Mouse (Mus musculus) intestine, postnatal 0 days (tissue): ENCODE data around the gene Hint2. TPM values are rescaled to one million over a fixed set of nuclear protein-coding genes. Genes with fewer than 3 reads are reported as not detected.

Experiments
- ATAC-seq: fragments of 200-750 bp; cut with Nextera tagmentation; 2 replicates; pipeline ENCODE4 v1.8.0; 2017; ENCODE audit warnings: mild to moderate bottlenecking, moderate TSS enrichment, moderate library complexity
- H3K27ac ChIP-seq: fragments of 300-500 bp; sonication (generic); 2 replicates; pipeline ENCODE4 v1.5.1; 2014; ENCODE audit warnings: mild to moderate bottlenecking, low read depth, low read length, moderate library complexity
- H3K27me3 ChIP-seq: fragments of 300-500 bp; sonication (generic); replicated peaks from 2 replicates; pipeline ENCODE4 v1.6.1; 2014; ENCODE audit warnings: low read length, mixed read lengths; ENCODE audit not compliant: control insufficient read depth, insufficient read depth
- H3K36me3 ChIP-seq: fragments of 300-500 bp; sonication (generic); 2 replicates; pipeline ENCODE4 v1.6.1; 2014; ENCODE audit warnings: mild to moderate bottlenecking, moderate library complexity; ENCODE audit not compliant: control insufficient read depth, insufficient read depth
- H3K4me1 ChIP-seq: fragments of 300-500 bp; sonication (generic); replicated peaks from 2 replicates; pipeline ENCODE4 v1.6.1; 2014; ENCODE audit warnings: antibody characterized with exemption, low read length, mixed read lengths; ENCODE audit not compliant: control insufficient read depth, insufficient read depth
- H3K4me2 ChIP-seq: fragments of 300-500 bp; sonication (generic); replicated peaks from 2 replicates; pipeline ENCODE4 v1.6.1; 2014; ENCODE audit warnings: low read depth, mild to moderate bottlenecking, moderate library complexity
- H3K4me3 ChIP-seq: fragments of 300-500 bp; sonication (generic); 2 replicates; pipeline ENCODE4 v1.5.1; 2014; ENCODE audit warnings: low read depth, low read length
- H3K9ac ChIP-seq: fragments of 300-500 bp; sonication (generic); 2 replicates; pipeline ENCODE4 v1.6.1; 2014; ENCODE audit warnings: mild to moderate bottlenecking, low read depth, low read length
- H3K9me3 ChIP-seq: fragments of 300-500 bp; sonication (generic); 2 replicates; pipeline ENCODE4 v1.6.1; 2016; ENCODE audit warnings: mixed run types; ENCODE audit not compliant: control insufficient read depth
- CTCF ChIP-seq: sonication (generic); IDR thresholded peaks from 2 replicates; pipeline ENCODE4 v1.5.1; 2016; ENCODE audit warnings: low read depth, mild to moderate bottlenecking, control low read depth, antibody characterized with exemption, moderate library complexity
- WGBS: fragments of 180-500 bp; shearing (Covaris S2); extraction: QIAGEN DNeasy Blood & Tissue Kit; methylation state at CpG from one replicate; pipeline ENCODE4 v1.1.7; 2014; 5-methylcytosine and 5-hydroxymethylcytosine counted together
- polyA plus RNA-seq: library from polyadenylated mRNA; unstranded; fragments of >200 nt; fragmentation: Nextera tagmentation; extraction: Ambion mirVana; gene quantifications from 2 replicates; pipeline ENCODE4 v1.2.1, GENCODE M21; 2015

Hint2 gene
- polyA plus RNA-seq, 1 experiment from 2014 or later, result 270 TPM

DNA sequence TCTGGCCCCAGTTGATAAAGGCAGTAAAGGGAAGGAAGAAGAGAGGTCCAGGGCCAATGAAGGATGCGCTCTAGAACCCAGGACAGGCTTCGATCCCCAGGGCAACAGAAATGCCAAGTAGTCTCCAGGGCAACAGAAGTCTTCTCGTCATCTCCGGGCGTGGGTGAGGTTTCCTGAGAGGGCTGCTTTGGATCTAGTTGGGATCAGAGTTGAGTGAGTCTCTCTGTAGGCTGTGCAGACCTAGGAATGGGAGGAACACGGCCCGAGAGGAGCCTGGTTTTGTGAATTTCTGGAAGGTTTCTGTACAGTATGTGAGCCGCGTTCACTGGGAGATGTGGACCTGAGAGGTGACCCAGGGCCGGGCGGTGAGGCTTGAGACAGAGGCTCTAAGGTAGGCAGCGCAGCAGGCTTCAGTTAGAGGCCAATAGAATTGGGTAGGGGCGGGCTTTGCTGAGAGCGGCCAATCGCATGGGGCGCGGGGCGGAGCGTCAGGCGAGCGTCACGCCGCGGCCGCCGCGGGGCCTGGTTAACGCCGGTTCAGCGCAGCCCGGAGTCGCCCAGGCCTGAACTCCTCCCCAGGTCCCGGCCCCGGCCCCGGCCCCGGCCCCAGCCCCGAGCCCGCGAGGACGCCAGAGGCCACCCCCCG is 12.6 kb upstream of the Hint2 start, which contains the start of the genes Tmem8b and Fam221b:
TSS of gene Tmem8b (plus strand) at position 190 of the 646 bp plus-strand sequence.
TSS of gene Fam221b (minus strand) at position 364 of the 646 bp plus-strand sequence.
- H3K27ac ChIP-seq, result 0 out of 2 replicates have a peak within 1 kb of the TSS, but pooled peaks have one; percentile 5
- 1% methylated on average over 40 of the region's 41 CpGs for WGBS

DNA sequence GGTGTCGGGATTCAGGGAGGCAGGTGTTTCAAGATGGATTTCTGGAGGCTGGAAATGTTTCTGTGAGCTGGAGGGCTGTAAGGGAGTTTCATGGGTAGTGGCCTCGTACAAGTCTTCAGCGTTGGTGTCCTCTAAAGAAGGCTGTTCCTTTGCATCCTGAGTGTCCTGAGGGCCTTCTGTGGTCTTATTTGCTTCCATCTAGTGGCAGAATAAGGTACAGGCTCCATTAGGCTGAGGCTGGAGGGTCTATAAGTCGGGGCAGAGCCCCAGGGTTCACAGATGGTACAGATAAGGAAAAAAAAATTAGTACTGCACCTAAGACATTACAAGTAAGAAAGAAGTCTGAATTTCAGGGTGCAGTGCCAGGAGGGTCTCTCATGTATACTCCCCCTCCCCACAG is 10.1 kb upstream of the Hint2 start:
- WGBS, result 16% methylated on average over 4 of the region's 4 CpGs
- no peak overlapping the region for H3K9ac ChIP-seq
- peaks cover 5% of the 10 kb centered on the region; the same call in 1 of the 2 replicates for H3K4me1 ChIP-seq
- H3K27ac ChIP-seq, result no peak overlapping the region
- H3K27me3 ChIP-seq, result peaks cover 25% of the 10 kb centered on the region
- ATAC-seq, result no peak
- peak; percentile 72 for TF ChIP-seq CTCF
- no peak overlapping the region for H3K4me2 ChIP-seq
- no peaks in the 10 kb centered on the region for H3K36me3 ChIP-seq
- H3K9me3 ChIP-seq, result no peaks in the 10 kb centered on the region
- H3K4me3 ChIP-seq, result no peak overlapping the region

More for the DNA sequence above, 12.6 kb upstream of the Hint2 start, which contains the start of the genes Tmem8b and Fam221b:
- Histone ChIP-seq H3K4me3 (peak within 1 kb of the TSS; percentile 72), H3K4me2 (peak within 1 kb of the TSS; percentile 94), H3K4me1 (peaks cover 5% of the 10 kb centered on the region; the same call in 1 of the 2 replicates), H3K9ac (peak within 1 kb of the TSS; percentile 67), H3K36me3 (no peaks in the 10 kb centered on the region), H3K9me3 (no peaks in the 10 kb centered on the region), H3K27me3 (peaks cover 7% of the 10 kb centered on the region; the same call in 1 of the 2 replicates)
- ATAC-seq, result peak; percentile 90
- no peak for TF ChIP-seq CTCF

DNA sequence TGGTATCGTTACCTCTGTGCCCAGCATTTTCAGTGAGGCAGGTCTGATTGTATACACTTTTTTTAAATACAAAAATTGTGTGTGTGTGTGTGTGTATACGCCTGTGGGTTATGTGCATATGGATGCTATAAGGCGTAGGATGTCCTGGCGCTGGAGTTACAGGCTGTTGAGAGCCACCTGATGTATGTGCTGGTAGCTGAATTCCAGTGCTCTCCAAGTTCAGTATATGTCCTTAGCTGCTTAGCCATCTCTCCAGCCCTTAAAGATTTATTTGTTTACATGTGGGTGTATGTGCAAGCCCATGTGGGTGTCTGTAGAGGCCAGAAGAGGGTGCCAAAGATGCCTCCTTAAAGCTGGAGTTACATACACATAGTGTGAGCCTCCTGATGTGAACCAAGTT is 880 bp upstream of the Hint2 start:
- Histone ChIP-seq H3K4me1 (no peaks in the 10 kb centered on the region), H3K4me3 (no peak overlapping the region; the same call in 1 of the 2 replicates), H3K9ac (no peak overlapping the region), H3K36me3 (no peaks in the 10 kb centered on the region), H3K9me3 (no peaks in the 10 kb centered on the region), H3K4me2 (peak overlapping the region; percentile 86; the same call in 1 of the 2 replicates), H3K27me3 (peaks cover 8% of the 10 kb centered on the region; the same call in 1 of the 2 replicates), H3K27ac (no peak overlapping the region)
- peak; percentile 32; the same call in 1 of the 2 replicates for TF ChIP-seq CTCF
- ATAC-seq, result no peak
- WGBS, result 66% methylated on average over 4 of the region's 4 CpGs

DNA sequence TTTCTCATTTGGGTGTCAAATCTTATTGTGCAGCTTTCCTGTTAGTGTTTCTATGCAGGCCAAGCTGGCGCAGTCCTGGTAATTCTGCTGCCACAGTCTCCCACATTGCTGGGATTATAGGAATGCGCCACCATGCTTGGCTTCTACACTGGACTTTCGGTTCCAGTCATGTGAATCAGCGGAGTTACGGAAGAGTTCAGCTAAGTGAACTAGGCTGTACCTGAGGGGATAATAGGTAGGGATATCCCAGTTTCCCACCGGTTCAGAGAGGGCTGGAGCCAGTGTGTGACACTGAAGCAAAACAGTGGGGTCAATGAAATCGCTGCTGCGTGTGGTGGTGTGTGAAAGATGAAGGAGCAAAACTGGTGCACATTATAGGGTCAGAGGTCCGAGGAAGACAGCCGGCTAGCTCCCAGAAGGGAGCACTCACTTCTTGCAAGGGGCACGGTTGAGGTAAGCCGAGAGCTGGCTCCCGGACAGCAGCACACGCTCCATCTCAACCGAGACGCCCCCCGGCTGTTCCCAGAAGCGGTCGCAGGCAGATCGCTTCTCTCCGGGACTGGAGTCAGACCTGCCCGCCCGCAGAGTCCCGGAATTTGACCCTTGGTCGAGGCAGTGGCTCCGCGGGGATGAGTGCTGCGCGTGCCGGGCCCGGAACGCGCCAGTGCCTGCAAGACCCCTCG is 469 bp downstream of the Hint2 start:
- H3K4me2 ChIP-seq, result peak overlapping the region; percentile 86
- ATAC-seq, result peak; percentile 59
- H3K27me3 ChIP-seq, result no peaks in the 10 kb centered on the region
- peak; percentile 4; the same call in 1 of the 2 replicates for TF ChIP-seq CTCF
- H3K9me3 ChIP-seq, result no peaks in the 10 kb centered on the region
- H3K9ac ChIP-seq, result peak overlapping the region; percentile 89
- H3K4me3 ChIP-seq, result peak overlapping the region; percentile 89
- H3K27ac ChIP-seq, result peak overlapping the region; percentile 92
- no peaks in the 10 kb centered on the region for H3K4me1 ChIP-seq
- no peaks in the 10 kb centered on the region for H3K36me3 ChIP-seq
- 3% methylated on average over 34 of the region's 34 CpGs for WGBS

DNA sequence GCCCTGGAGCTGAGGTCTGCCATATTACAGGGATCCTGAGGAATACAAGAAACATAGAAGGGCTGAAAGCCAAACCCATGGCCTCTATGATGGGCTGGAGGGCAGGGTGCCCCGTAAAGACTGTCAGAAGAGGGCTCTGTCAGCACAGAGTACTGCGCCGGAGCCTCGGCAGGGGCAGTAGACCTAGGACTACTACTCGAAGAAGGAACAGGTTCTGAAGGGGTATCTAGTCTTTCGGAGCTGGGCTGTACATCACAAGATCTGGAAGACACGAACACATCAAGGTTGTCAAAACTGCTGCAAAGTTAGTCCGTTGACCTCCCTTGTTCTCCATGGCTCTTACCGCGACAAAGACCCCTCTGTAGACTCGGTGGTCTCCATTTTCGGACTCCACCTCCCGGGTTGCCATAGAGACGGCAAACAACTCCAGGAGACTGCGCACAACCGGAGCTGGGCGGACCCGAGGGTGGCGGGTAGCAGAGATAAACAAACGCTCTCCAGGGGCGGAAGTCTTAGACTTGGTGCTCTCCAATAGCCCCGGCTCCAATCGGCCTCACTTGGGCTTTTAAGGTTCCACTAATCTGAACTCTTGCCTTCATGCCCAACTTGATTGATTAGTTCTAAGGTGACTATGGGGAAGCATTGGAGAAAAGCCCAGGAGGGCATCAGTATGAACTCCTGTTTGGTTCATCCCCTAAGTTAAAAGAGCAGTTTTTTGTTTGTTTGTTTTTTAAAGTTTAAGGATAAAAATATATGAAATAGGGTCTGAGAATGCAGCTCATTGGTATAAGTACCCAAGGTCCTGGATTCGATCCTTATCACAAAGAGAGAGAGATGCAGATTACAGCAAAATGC is 2.9 kb downstream of the Hint2 start, which contains the start of gene Spag8:
TSS of gene Spag8 (minus strand) at position 434 of the 855 bp plus-strand sequence.
- no peak for ATAC-seq
- peak; percentile 11; the same call in 1 of the 2 replicates for TF ChIP-seq CTCF
- Histone ChIP-seq H3K9ac (no peak within 1 kb of the TSS), H3K27me3 (no peaks in the 10 kb centered on the region), H3K4me1 (no peaks in the 10 kb centered on the region), H3K4me2 (peak within 1 kb of the TSS; percentile 55), H3K36me3 (0 out of 2 replicates have a peak, but pooled peaks cover 9% of the 10 kb centered on the region), H3K27ac (no peak within 1 kb of the TSS), H3K4me3 (peak within 1 kb of the TSS; percentile 9; the same call in 1 of the 2 replicates), H3K9me3 (peaks cover 3% of the 10 kb centered on the region; the same call in 1 of the 2 replicates)
- WGBS, result 18% methylated on average over 24 of the region's 24 CpGs
